Mouse (Mus musculus): ENCODE results near the gene Sfmbt1. TPM values are rescaled to one million over a fixed set of nuclear protein-coding genes. Genes with fewer than 3 reads are reported as not detected.

Sfmbt1 gene
- 10 to 100 TPM; 20.9 to 27.0 TPM for total RNA-seq (2021)
- 0.66 and 0.81 TPM in 2 replicates for polyA plus RNA-seq (2012; rRNA removed)
- long read RNA-seq, full-length matches to known transcripts = 7 of 10 reads
- long read RNA-seq, partial matches to known transcripts = 1 of 10 reads
- long read RNA-seq, other reads (novel, unspliced or antisense) = 2 of 10 reads

DNA sequence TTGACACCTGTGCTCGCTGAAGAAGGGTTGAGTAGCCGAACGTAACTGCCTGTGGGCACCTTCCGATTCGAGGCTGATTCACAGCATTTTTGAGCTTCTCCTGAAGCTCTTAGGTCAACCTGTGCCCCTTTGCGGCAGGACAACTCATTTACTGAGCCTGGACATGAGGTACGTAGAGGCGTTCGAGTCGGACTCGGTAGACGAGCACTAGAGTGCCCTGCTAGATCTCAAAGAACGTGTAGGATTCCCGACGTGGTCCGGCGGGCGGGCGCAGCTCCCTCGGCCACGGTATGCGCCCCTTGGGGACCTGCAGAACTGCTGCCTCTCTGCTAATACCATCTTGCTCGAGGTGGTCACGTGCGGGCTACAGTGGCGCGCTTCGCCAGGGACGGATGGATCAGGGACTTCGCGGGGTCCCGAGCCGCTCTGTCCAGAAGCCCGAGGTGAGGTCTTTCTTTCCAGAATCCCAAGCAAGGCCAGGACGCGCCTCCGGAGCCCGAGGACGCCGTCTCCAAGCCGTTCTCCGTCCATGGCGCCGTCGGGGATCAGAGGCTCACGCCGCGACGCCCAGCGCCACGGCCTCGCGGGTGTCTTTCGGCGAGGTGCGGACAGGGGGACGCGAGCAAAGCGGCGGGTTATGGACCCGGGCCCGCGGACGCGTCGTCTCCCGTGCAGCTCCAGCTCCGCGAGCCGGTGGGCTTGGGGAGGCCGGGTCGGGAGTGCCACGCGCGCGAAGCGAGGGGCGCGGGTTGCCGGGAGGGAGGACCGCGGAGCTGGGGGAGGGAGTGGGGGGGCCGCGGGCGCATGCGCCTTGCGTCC lies at the start of gene Sfmbt1:
TSS of gene Sfmbt1 (plus strand) at position 51 of the 819 bp plus-strand sequence.
- DNase-seq = no peak

DNA sequence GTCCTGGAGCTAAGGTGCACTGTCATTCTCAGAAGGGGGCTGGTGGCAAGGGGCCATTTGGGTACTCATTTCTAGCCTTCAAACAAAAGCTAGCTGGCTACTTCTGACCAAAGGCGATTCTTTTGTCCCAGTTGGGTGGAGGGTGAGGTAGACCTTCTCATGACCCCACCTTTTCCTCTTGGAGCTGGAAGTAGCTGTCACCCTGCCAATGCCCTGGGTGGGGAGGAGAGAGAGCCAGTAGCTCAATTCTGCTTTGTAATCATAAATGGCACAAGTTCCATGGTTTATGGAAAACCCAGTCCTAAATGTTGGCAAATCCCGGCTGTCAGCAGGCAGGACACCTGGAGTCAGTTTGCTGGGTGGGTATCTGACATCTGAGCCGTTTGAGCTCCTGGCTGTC lies 48.6 kb upstream of the Sfmbt1 start:
- DNase-seq = no peak

DNA sequence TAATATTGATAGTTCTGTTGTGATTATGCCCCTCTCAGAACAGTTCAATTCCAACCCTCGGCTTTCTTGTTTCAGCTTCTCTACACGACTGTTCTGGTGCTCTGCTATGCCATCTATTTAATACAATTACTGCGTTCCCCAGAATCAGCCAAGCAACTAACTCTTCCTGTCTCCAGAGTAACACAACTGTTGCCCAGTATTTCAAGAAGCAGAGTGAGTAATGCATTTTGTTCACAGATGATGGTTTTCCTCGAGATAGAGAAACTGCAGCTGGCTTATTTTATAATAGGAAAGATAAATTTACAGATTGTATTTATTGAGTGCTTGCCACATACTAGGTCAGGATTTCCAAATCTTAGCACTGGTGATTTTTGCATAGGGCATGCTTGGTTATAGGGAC lies 48.0 kb upstream of the Sfmbt1 start:
- DNase-seq = no peak

DNA sequence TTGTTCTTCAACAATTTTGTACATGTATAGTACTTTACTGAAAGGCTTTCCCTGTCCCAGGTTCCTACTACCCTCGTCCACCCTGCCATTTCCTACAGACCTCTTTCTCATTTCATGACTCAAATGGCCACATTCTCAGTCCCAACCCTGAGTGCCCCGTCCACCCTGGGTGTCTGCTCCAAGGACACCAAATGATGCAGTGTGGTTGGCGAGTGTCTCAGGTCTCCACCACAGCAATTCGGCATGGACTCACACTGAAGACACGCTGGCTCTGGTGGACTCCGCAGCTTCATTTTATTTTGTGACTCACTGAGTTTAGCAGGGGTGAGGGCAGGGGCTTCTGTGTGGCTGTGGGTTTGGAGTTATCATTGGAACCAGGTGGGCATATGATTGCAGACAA lies 44.5 kb upstream of the Sfmbt1 start:
- peak; percentile 77 for DNase-seq

DNA sequence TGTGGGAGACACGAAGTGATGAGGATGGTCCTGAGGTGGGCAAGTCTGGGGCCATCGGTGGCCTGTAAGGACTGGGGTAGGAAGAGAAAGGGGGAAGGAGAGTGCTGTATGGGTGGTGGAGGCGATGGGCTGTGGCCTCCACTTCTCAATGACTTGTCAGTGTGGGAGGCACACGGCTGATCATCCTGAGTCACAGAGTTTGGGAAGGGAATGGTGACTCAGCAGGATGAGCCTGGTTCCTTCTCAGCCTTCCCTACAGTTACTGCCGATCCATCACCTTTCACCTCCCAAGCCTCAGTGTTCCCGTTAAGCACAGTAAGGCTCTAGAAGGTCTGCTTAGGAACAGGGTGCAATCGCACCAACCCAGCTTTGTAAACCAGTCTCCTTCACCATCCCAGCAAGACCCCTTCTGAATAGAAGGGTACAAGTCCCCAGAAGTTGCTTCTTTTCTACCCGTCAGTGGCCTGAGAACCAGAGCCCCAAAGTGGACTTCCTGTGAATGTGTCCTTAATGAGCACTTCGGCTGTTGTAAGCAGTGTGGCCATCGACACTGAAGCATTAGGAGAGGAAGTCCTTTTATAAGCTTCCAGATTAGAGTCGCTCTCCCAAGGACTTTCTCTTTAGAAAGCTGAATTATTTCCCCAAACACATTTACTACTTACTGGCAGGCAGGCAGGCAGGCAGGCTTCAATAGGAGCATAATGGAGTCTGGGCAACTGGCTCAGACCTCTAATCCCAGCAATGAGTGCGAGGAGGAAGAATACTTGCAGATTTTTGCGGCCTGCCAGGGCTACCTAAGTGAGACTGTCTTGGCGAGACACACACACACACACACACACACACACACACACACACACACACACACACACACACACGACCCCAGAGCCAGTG lies 43.3 kb upstream of the Sfmbt1 start:
- DNase-seq = peak; percentile 80

DNA sequence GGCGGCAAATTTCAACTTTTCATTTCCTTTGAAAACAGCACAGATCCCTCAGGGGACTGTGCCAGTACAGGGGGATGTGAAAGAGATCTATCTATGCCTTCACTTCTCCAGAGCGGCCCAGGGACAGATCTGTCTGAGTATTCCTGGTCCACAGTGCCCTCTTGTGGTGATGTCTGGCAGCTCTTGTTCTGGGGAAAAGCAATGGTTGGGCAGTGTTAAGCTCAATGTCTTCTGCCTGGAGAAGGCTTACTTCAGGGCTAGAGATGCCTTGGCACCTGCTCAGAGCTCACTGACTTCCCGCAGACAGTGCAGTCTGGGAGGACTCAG lies 42.7 kb upstream of the Sfmbt1 start:
- DNase-seq = peak; percentile 91

DNA sequence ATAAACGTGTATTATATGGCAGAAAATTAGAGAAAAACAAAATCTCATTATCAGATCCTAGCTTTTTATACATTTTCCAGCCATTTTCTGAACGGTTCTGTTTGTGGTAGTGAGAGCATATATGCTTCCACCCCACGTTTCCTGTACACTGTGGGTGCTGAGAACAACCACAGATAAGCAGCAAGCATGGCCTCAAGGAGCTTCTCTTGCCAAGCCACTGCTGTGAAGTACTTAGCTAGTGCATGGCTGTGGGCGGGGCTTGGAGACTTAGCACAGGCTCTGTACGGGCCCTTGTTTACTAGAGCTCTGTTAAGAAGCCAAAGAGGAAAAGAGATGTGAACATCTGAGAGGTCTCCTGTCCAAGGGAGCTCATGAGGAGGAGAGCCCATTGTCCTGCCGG lies 39.7 kb upstream of the Sfmbt1 start:
- DNase-seq = no peak

DNA sequence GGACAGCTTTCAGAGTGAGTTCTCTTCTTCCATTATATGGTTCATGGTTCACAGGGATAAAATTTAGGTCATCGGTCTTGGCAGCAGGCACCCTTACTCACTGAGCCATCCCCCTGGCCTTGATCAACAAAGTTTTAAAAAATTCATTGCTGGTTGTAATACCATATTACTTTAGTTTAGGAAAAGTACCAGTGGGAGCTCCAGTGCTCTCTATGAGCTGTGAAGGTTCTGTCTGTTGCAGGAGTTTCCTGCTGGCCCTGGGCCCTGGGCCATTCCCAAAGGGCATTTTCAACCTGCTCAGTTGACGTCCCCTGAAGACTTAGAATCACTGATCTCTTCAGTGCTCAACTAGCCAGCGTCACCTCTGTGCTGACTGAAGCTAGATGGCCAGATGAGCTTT lies 32.5 kb upstream of the Sfmbt1 start:
- peak; percentile 82 for DNase-seq

DNA sequence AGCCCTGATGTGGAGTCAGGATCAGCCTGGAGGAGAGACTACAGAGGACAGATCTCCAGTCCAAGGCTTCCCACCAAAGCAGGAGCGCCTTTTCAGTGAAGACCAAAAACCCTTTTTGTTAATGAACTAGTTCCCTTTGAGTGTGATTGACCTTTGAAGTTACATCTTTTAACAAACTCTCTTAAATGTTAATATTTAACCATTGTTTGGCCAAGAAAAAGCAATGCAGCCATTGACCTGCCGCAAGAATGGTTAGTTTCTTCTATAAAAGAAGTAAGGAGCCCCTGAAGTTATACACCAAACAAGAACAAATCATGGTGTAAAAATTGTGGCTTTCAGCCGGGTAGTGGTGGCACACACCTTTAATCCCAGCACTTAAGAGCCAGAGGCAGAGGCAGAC lies 24.0 kb upstream of the Sfmbt1 start:
- DNase-seq = no peak

DNA sequence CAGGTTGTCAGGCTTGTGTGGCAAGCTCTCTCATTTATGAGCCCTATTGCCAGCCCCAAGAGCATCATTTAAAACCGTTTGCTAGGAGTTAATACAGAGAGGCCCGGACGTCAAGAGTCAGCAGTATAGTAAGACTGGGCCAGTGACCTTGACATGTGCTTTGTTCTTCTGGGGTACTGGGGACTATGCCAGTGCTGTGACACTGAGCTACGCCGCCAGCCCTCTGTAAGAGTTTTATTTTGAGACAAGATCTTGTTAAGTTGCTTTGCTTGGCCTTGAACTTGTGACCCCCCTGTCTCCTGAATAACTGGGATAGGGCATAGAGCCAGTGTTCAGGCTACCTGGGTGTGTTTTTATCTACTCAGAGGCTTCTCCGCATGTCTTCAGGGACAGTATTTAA lies 22.2 kb upstream of the Sfmbt1 start:
- peak; percentile 59 for DNase-seq

DNA sequence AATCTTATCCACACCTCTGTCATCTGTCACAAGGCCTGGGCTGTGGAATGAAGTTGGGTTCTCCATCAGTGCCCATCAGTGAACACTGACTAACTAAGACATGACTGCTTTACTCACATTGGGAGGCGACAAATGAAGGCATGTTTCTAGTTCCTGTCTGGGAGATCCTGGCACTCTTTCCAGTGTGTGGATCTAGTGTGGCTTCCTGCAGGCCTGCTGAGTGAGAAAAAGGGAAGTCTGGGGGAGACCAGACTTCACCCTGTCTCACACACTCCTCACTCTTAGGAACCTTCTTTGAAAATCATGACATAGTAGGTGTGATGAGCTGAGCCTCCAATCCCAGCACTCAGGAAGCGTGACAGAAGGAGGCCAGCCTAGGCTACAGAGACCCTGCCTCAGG lies 19.9 kb upstream of the Sfmbt1 start:
- no peak for DNase-seq

DNA sequence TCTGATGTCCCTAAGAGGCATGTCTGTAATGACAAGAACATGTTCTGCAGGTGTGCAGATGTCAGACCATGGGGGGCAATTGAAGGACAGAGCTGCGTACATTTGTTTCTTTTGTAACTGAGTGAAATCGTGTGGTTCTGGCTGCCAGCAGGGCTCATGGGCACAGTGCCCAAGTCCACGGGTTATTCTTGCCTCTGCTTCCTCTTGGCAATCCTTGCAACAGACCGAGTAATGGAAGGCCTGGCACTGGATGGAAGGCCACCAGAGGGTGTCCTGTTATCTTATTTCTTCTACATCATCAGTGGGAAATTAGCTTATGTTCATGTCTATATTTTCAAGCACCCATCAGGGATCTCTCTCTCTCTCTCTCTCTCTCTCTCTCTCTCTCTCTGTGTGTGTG lies 19.0 kb upstream of the Sfmbt1 start:
- peak; percentile 91 for DNase-seq

DNA sequence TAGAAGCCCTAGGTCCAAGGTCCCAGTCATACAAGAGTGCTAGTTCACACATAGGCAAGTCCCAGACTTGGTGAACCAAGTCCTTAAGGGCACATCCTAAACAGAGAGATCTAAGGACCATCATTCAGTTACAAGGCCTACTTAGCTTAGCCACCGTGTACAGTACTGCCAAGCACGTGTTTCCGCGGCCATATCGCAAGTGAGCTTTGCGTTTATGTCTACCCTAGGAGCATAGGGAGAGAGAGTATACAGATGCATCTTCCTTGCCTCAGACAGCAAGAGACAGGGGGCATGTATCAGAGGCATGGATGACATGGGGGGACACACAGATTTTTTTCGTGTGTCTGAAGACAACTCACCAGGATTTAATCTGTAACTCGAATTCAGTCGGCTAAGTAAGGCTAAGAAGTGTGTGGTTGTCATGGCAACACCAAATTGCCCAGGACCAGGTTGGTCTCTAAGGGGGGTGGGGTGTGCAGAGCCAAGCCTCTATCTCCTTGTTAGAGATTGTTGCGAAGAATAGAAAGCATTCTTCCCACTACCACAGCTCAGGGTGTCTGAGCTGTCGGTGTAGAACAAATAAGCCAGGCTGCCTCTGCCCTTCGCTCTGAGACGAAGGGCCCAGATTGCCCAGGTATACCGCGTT lies 17.1 kb upstream of the Sfmbt1 start:
- no peak for DNase-seq

DNA sequence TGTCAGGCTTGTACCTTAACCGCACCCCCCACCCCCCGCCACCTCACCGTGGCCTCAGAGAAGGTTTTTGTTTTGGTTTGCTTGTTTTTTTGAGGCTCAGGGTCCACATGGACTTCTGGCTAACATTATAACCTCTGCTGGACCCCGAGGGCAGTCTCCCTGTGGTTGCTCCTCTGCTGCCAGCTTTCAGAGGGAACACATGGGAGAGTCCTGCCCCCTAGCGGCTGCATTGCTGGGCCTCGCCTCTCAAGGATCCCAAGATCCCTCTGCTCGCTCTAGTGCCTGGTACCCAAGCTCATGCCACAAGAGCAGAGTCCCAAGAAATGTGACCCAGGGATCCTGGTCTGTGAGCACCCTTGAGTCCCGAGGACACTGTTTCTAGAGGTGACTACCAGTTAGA lies 15.0 kb upstream of the Sfmbt1 start:
- DNase-seq = peak; percentile 74

DNA sequence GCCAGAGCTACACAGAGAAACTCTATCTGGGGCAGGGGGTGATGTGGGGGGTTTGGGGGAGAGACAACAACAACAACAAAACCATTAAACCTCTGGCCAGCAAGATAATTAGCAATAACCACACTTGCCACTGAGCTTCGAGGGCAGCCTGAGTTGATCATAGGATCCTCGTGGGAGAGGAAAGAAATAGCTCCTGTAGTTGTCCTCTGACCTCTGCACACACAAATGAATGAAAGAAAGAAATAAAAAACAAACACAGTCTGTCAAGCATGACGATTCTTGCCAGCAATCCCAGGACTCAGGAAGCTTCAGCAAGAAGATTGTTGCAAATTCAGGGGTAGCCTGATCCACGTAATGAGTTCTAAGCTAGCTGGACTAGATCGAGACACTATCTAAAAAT lies 12.1 kb upstream of the Sfmbt1 start:
- no peak for DNase-seq

DNA sequence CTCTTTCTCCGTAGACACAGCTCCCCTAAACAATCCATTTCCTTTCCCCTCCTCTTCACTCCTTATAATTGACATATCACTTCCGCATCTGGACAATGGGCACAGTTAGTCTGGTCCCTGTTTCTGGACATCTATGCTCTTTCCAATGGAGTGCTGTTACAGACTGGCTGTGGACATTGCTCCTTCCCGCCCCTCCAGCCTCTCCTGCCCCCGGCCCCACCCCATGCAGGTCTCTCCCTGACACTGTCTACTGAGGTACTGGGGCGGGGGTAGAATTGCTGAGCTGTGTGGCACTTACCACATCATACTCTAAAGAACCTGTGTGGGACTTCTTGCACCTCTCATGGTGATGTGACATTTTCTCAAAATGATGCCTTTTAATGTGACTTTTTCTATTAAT lies 11.6 kb upstream of the Sfmbt1 start:
- DNase-seq = no peak

DNA sequence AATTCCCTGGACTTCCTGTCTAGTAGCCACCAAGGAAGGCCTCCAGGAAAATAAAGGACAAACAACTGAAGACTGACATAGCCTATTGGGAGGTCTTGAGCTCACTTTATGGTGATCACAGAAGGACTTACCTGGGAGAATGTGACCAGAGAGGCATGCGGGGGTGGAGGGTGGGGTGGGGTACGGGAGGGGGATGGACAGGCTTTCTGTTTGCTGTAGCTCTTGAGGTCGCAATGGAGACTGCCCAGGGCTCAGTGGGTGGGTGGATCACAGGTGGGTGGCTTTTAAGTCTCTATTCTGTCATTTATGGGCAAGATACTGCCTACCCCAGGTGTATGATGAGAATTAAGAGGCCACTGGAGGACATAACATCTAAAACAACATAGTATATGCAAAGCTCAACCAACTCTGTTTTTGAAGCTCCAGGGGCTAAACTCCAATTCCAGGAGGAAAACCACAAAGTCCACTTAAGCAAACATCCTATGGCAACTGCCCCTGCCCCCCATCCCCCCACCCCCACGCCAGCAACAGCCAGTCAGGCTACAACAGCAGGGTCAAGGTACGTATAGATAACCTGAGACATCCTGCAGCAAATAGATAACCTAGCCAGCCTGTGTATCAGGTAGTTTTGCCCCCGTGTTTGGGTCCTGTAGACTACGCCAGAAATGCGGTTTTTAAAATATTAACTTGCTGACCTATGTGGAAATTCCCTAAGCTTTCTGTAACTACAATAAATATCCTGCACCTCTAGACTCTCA lies 10.4 kb upstream of the Sfmbt1 start:
- no peak for DNase-seq

DNA sequence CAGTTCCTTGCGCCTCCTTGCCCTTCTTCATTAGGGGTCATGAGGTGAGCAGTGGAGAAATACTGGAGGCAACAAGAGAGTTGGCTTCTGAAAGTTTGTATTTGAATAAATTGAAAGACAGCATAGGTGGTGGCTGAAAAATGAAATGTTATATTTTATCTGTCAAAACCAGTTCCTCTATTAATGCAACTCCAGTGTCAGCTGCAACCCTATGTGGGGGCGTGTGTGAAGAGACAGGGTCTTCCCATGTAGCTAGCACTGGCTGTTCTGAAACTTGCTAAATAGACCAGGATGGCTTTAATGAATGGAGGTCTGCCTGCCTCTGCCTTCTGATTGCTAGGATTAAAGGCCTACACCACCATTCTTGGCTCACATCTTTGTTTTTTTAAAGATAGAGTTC lies 2.8 kb upstream of the Sfmbt1 start:
- DNase-seq = no peak

DNA sequence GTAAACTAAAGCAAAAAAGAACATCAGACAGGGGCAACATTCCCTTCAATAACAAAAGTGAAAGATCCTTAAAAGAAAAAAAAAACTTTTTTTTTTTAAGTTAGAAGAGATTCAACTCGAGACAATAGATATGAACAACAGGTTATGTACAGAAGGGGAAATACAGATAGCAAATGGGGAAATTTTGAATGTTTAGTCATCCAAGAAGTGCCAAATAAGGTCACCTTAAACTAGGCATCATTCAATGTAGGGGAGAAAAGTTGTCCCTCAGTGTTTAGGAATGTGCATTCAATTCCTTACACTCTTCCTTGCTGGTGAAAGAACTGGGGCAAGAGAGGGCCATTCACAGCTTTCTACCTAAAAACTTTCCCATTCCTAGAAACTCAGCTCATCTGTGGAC lies 880 bp upstream of the Sfmbt1 start:
- DNase-seq = no peak

DNA sequence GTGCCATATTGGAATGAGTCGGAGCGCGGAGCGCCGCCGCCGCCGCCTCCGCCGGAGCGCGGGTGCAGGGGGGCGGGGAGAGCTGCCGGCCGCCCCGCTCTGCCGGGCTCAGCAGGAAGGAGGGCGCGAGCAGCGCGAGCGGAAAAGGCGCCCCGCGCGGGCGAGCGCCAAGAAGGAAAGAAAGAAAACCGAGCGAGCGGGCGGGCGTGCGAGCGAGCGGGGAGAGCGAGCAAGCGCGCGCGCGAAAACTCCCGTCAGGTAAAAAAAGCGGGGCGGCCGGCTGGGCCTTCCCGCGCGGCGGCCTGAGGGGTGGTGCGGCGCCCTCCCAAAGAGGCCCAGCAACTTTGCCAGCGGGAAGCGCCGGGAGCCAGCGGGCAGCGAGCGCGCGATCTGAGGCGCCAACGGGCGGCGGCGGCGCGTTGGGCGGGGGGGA lies 985 bp downstream of the Sfmbt1 start:
- DNase-seq = peak; percentile 92

DNA sequence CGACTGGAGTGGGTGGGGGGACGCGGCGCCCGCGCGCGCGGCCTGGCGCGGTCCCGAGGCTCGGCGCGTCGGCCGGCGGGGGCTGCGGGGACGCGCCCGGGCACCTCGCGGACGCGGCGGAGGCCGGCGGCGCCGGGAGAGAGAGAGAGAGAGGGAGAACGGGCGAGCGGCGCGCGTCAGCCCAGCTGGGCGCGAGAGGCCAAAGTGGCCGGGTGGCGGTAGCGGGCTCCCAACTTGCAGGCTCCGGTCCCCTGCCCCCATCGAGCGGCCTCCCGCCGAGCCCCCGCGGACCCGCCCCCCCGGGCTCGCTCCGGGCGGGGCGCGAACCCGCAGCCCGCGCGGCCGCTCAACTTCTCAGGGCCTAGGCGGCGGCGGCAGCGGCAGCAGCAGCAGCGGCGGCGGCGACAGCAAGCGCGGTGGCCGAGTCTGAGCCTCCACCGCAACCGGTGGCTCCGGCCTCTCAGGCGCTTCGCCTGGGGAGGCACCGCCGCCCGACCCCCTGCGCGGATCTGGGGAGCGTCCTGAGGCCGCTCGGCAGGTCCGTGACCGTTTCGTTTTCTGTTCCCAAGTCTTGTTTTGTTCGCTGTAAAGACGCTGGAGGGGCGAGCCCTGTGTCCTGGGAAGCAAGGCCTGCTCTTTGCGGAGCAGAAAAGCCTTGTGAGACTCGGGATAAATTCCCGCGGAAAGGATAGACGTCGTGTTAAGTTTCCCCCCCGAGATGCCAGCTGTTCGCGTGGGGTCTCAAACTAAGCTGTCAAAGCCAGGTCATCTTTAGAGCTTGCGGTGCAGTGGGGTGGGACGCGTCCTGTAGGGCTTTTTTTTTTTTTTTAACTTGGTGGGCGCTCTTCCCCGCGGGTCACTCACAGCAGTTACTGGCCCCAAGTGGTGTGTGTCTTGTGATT lies 1.7 kb downstream of the Sfmbt1 start:
- DNase-seq = peak; percentile 87
